Mouse (Mus musculus): ENCODE measurements at regions not wholly inside any gene's neighbourhood (a gene's known extent, or its start where the extent isn't known, plus 50 kb on each side); places are given as distances from the start of the nearest gene placed in this dataset.
A peak's percentile ranks its signal among the peaks of the same experiment; 100 is the strongest.
"Not testable (repeated sequence)": the region's sequence is repeated elsewhere in the genome, so short reads cannot be mapped to it uniquely, and the experiment has no call there.

DNA sequence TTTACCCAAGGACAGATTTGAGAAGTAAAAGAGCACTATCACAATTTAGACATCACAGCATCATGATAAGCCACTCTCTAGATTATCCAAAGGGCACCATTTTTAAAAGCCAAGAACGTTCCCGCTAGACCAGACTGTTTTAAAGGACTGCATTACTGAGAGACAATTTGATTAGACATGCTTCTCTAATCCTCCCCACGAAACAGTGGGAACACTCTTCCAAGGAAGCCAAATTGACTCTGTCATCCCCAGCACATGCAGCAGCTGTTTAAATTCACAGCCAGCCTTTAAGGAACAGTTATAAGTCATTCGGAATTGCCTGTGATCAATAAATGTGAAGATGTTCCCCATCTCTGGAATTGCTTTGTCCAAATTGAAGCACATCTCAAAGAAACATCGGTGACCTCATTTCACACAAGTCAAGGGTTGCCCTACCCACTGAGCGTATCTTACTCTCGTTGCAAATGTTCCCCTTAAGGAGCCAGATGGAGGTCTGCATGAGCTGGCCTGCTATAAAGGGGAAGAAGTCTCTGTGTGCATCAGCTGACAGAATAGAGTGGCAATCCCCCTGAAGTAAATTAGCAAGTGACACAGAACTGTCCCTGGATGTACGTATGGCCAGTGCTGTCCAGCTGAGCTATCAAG lies 393.2 kb downstream of the Pid1 start:
- Histone ChIP-seq H3K9me3 (no peaks in the 10 kb centered on the region), H3K4me2 (no peak overlapping the region), H3K4me1 (no peaks in the 10 kb centered on the region), H3K27me3 (replicated peaks) (no peaks in the 10 kb centered on the region), H3K27ac (replicated peaks) (no peak overlapping the region), H3K36me3 (no peaks in the 10 kb centered on the region), H3K9ac (no peak overlapping the region), H3K4me3 (no peak overlapping the region)
- 75% methylated on average over 8 of the region's 8 CpGs for WGBS
- ATAC-seq (ENCODE audit: extremely low read depth, insufficient number of reproducible peaks, low FRiP score, low TSS enrichment): no peak

GRCm38 (mm10) chr1:83964631-83965030 lies 399.3 kb downstream of the Pid1 start:
- H3K9ac ChIP-seq; H3K9me3 ChIP-seq; H3K4me2 ChIP-seq; H3K27me3 ChIP-seq (replicated peaks); H3K27ac ChIP-seq (replicated peaks); H3K4me1 ChIP-seq; ATAC-seq (ENCODE audit: extremely low read depth, insufficient number of reproducible peaks, low FRiP score, low TSS enrichment); H3K4me3 ChIP-seq; H3K36me3 ChIP-seq: not testable (repeated sequence)

GRCm38 (mm10) chr1:83961761-83962160 lies 402.2 kb downstream of the Pid1 start:
- ATAC-seq (ENCODE audit: extremely low read depth, insufficient number of reproducible peaks, low FRiP score, low TSS enrichment): no peak
- H3K27ac ChIP-seq (replicated peaks): no peak overlapping the region
- 87% methylated on average over 2 of the region's 2 CpGs for WGBS
- H3K9ac ChIP-seq: no peak overlapping the region
- H3K4me2 ChIP-seq: no peak overlapping the region
- H3K27me3 ChIP-seq (replicated peaks): no peaks in the 10 kb centered on the region
- no peaks in the 10 kb centered on the region for H3K4me1 ChIP-seq
- H3K4me3 ChIP-seq: no peak overlapping the region
- H3K36me3 ChIP-seq: no peaks in the 10 kb centered on the region
- H3K9me3 ChIP-seq: no peaks in the 10 kb centered on the region

- H3K4me1 ChIP-seq: no peaks in the 10 kb centered on the region
- no peak overlapping the region for H3K9ac ChIP-seq
- 48% methylated on average over 4 of the region's 4 CpGs for WGBS
- no peaks in the 10 kb centered on the region for H3K27me3 ChIP-seq (replicated peaks)
- no peak overlapping the region for H3K4me3 ChIP-seq
- no peak for ATAC-seq (ENCODE audit: extremely low read depth, insufficient number of reproducible peaks, low FRiP score, low TSS enrichment)
- H3K36me3 ChIP-seq: no peaks in the 10 kb centered on the region
- no peak overlapping the region for H3K4me2 ChIP-seq
- no peaks in the 10 kb centered on the region for H3K9me3 ChIP-seq
- H3K27ac ChIP-seq (replicated peaks): no peak overlapping the region
These were observed 404.2 kb downstream of the Pid1 start for GRCm38 (mm10) chr1:83959756-83960155.

DNA sequence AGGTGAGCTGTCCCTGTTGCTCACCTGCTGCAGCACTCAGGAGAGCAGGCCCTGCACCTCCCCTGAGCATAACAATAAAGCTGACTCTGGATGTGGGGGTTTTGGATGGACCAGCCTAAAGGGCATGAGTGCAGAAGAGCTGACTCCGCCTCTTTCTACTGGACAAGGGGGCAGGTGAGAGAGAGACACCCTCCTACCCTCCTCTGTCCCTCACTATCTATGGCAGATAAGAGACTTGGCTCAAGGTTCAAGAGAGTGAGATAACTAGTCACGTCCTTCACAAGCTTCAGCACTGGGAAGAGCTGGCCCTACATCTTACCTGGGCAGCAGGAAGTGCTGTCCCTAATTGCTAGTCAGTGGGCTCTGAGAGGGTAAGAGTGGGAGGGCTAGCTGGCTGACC lies 441.1 kb downstream of the Pid1 start:
- no peaks in the 10 kb centered on the region for H3K9me3 ChIP-seq
- H3K4me2 ChIP-seq: no peak overlapping the region
- H3K4me1 ChIP-seq: no peaks in the 10 kb centered on the region
- no peaks in the 10 kb centered on the region for H3K36me3 ChIP-seq
- no peak overlapping the region for H3K27ac ChIP-seq (replicated peaks)
- H3K4me3 ChIP-seq: no peak overlapping the region
- no peak for ATAC-seq (ENCODE audit: extremely low read depth, insufficient number of reproducible peaks, low FRiP score, low TSS enrichment)
- H3K27me3 ChIP-seq (replicated peaks): no peaks in the 10 kb centered on the region
- 53% methylated on average over 2 of the region's 2 CpGs for WGBS
- no peak overlapping the region for H3K9ac ChIP-seq

- H3K4me2 ChIP-seq: no peak overlapping the region
- no peak overlapping the region for H3K27ac ChIP-seq (replicated peaks)
- no peaks in the 10 kb centered on the region for H3K27me3 ChIP-seq (replicated peaks)
- no peak overlapping the region for H3K4me3 ChIP-seq
- H3K36me3 ChIP-seq: no peaks in the 10 kb centered on the region
- no peaks in the 10 kb centered on the region for H3K4me1 ChIP-seq
- ATAC-seq (ENCODE audit: extremely low read depth, insufficient number of reproducible peaks, low FRiP score, low TSS enrichment): no peak
- 77% methylated on average over 5 of the region's 5 CpGs for WGBS
- H3K9ac ChIP-seq: no peak overlapping the region
- no peaks in the 10 kb centered on the region for H3K9me3 ChIP-seq
These were observed 448.5 kb downstream of the Pid1 start for GRCm38 (mm10) chr1:83915454-83915853.

DNA sequence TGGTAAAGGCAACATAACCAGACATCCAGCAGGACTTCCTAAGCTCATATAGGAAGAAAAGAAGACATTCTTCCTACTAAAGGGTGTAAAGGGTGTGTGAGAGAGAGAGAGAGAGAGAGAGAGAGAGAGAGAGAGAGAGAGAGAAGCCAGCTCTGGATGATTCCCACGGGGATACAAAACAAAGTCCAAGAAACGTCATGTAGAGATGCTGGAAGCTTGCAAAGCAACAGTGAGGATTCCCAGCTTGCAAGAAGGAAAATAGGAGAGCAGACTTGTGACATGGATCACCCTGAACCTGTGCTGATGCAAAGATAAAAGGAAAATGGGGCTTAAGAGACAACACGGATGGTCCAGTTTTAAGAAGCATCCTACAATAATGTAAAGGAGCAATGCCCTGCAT lies 456.6 kb downstream of the Pid1 start:
- Histone ChIP-seq H3K36me3 (no peaks in the 10 kb centered on the region), H3K4me2 (no peak overlapping the region), H3K4me3 (no peak overlapping the region), H3K27me3 (replicated peaks) (no peaks in the 10 kb centered on the region), H3K4me1 (peaks cover 10% of the 10 kb centered on the region; the same call in 1 of the 2 replicates), H3K9ac (no peak overlapping the region), H3K9me3 (no peaks in the 10 kb centered on the region), H3K27ac (replicated peaks) (no peak overlapping the region)
- no peak for ATAC-seq (ENCODE audit: extremely low read depth, insufficient number of reproducible peaks, low FRiP score, low TSS enrichment)
- whole genome bisulfite sequencing: 49% methylated on average over 3 of the region's 3 CpGs

DNA sequence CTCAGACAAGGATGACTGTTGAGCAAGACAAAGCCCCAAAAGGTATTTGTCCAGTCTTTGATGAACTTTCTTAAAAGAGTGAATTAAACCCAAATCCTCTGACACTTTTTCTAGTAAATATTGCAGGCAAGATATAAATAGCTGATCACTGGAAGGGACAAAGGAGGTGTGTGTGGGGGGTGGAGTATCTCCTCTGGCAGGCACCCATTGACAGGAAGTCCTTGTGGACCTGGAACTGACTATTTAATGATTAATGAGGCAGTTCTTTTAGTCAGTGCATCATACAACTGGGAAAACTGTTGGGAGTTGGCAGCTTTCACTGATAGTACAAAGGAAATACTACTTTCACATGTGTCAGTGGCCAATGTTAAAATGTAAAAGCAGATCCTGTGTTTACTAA lies 457.1 kb downstream of the Pid1 start:
- no peak for ATAC-seq (ENCODE audit: extremely low read depth, insufficient number of reproducible peaks, low FRiP score, low TSS enrichment)
- no peak overlapping the region for H3K27ac ChIP-seq (replicated peaks)
- H3K4me1 ChIP-seq: peaks cover 10% of the 10 kb centered on the region; the same call in 1 of the 2 replicates
- no peak overlapping the region for H3K4me3 ChIP-seq
- H3K9ac ChIP-seq: no peak overlapping the region
- no peaks in the 10 kb centered on the region for H3K9me3 ChIP-seq
- no peak overlapping the region for H3K4me2 ChIP-seq
- H3K27me3 ChIP-seq (replicated peaks): no peaks in the 10 kb centered on the region
- no peaks in the 10 kb centered on the region for H3K36me3 ChIP-seq

DNA sequence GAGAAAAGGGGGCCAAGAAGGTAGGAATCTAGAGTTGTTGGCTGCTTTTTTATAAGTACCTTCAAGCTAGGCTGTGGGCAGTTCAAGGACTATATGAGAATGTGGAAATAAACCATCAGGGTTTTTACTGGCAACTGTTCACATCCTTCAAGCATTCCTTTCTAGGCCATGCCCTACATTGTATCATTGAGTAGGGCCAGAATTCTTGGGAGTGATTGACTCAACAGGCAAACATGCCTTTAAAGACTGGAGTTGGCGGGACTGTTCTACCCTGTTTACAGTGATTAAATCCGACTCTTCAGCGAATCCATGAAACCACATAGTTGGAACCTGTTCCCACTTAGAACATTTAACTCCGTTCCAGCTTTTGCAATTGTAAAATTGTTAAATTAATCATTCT lies 463.8 kb downstream of the Pid1 start:
- Histone ChIP-seq H3K4me2 (no peak overlapping the region), H3K4me3 (no peak overlapping the region), H3K27me3 (replicated peaks) (no peaks in the 10 kb centered on the region), H3K27ac (replicated peaks) (no peak overlapping the region), H3K9ac (no peak overlapping the region), H3K36me3 (no peaks in the 10 kb centered on the region), H3K9me3 (no peaks in the 10 kb centered on the region), H3K4me1 (peaks cover 6% of the 10 kb centered on the region)
- ATAC-seq (ENCODE audit: extremely low read depth, insufficient number of reproducible peaks, low FRiP score, low TSS enrichment): no peak
- 76% methylated on average over 4 of the region's 4 CpGs for WGBS

DNA sequence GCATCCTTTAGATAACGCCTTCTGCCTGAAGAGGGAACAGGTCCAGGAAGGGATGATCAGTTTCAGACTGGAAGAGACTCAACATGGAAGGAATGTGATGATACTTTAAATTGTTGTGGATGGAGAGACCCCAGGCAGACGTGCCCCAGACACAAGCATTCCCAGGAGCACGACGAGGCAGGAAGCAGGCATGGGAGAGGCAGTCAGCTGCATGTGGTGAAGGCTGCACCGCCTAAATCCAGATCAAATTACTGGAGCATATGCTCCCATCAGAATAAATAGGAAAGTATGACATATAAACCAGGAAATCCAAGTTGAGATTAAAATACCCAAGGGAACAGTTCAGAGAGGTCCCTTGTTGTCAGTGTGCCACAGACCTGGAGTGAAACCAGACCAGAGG lies 467.3 kb downstream of the Pid1 start:
- Histone ChIP-seq H3K27me3 (replicated peaks) (no peaks in the 10 kb centered on the region), H3K27ac (replicated peaks) (no peak overlapping the region), H3K9ac (no peak overlapping the region), H3K36me3 (no peaks in the 10 kb centered on the region), H3K9me3 (no peaks in the 10 kb centered on the region), H3K4me3 (no peak overlapping the region), H3K4me2 (no peak overlapping the region; the same call in 1 of the 2 replicates), H3K4me1 (peaks cover 6% of the 10 kb centered on the region)
- 20% methylated on average over 5 of the region's 5 CpGs for WGBS
- ATAC-seq (ENCODE audit: extremely low read depth, insufficient number of reproducible peaks, low FRiP score, low TSS enrichment): peak; percentile 37; the same call in 1 of the 2 replicates

DNA sequence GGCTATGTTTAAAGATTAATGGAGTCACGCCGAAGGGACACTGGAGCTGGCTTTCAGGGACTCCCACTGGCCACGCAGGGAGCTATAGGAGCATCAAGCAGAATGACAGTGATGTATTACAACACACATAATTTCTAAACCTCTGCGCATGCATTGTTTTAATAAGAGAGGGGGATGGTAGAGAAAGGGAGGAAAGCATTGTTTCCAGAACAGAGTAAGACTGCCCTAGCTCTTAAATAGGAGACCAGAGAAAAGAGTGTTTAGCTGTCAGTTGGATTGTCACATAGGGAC lies 471.1 kb upstream of the Sphkap start:
- Histone ChIP-seq H3K4me2 (no peak overlapping the region), H3K9ac (no peak overlapping the region), H3K4me3 (no peak overlapping the region), H3K9me3 (no peaks in the 10 kb centered on the region), H3K27ac (replicated peaks) (no peak overlapping the region), H3K27me3 (replicated peaks) (no peaks in the 10 kb centered on the region), H3K4me1 (no peaks in the 10 kb centered on the region), H3K36me3 (no peaks in the 10 kb centered on the region)
- whole genome bisulfite sequencing: 79% methylated on average over 4 of the region's 4 CpGs
- no peak for ATAC-seq (ENCODE audit: extremely low read depth, insufficient number of reproducible peaks, low FRiP score, low TSS enrichment)

GRCm38 (mm10) chr1:83878330-83879108 lies 470.5 kb upstream of the Sphkap start:
- Histone ChIP-seq H3K4me1 (no peaks in the 10 kb centered on the region), H3K27me3 (replicated peaks) (no peaks in the 10 kb centered on the region), H3K4me3 (no peak overlapping the region), H3K36me3 (no peaks in the 10 kb centered on the region), H3K4me2 (no peak overlapping the region), H3K9me3 (no peaks in the 10 kb centered on the region), H3K9ac (no peak overlapping the region), H3K27ac (replicated peaks) (no peak overlapping the region)
- ATAC-seq (ENCODE audit: extremely low read depth, insufficient number of reproducible peaks, low FRiP score, low TSS enrichment): no peak
- WGBS: 68% methylated on average over 8 of the region's 8 CpGs

All from heart, embryonic 13.5 days (tissue).